Mouse (Mus musculus) ovary, adult 18-20 months (tissue): Measurements from ENCODE around the gene Defb26.
A peak's percentile ranks its signal among the peaks of the same experiment; 100 is the strongest.

Experiments
- DNase-seq: peaks from one replicate; pipeline ENCODE4 v3.0.0; 2022; ENCODE audit warnings: low spot score, mixed read lengths

The Defb26 gene

GRCm38 (mm10) chr2:152511592-152511991, at the start of gene Defb26:
Defb26 (minus strand) TSS chr2:152511692.
- DNase-seq: no peak

DNA sequence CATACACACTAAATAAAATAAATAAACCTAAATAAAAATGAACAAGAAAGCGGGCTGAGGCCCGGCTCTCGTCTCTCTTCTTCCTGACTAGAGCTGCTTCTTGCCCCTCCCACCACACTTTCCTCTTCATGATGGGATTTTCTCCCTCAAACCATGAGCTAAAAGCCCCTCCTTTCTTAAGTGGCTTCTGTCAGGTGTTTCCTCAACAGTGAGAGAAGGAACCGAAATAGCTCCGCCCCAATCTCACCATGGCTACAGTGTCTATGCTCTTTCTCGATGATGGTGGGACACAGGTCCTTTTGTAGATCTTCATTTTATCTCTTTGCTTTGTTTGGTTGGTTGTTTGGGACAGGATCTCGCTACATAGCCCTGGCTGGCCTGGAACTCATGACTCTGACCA, 45.2 kb upstream of the Defb26 start:
- DNase-seq: no peak

DNA sequence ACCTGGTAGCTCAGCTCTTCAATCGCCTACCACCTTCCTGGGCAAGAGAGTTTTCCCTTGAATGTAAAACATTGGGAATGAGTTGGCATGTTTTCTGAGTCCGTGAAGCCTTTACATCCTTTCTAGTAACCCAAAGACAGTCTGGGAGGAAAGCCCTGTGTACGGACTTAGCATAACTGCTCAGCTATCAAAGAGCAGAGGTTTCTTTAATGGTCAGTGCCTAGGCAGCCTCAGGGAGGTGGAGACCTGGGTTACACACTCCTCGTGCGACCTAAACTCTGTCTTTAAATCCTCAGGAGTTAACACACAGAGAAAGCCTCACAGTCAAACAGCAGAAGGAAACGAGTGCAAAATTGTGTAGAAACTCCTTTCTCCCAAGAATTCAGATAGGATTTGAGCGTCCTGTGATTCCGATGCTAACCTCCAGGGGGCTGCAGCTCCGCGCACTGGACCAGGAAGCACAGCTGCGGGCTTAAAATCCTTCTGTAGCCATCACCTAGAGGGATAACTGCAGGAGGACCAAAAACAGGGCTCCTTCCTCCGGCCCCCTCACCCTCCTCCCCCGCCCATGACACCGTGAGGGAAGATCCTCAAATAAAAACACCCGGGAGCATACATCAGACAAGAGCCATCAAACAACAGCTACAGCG, 42.4 kb upstream of the Defb26 start:
- peak; percentile 14 for DNase-seq

DNA sequence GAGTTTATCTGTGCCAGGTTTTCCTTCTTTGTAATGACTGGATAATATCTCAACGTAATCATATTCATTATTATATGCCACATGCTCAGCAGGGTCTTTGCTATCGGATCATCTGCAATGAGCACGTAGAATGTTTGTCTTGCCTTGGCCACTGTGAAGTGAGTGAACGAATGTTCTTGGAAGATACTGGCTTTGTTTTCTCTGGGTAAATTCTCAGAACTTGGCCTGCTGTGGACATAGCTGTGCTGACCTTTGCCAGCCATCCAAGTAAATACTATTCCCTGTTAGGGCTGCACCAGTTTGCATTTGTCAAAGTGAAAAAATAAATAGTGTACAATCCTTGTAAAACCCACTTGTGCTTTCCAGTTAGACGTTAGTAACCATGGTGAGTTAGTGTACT, 36.6 kb upstream of the Defb26 start:
- DNase-seq: no peak

- DNase-seq: peak; percentile 51
These were observed 33.2 kb upstream of the Defb26 start for GRCm38 (mm10) chr2:152544691-152545090.

GRCm38 (mm10) chr2:152543478-152543877, 32.0 kb upstream of the Defb26 start:
- DNase-seq: no peak

GRCm38 (mm10) chr2:152542897-152543296, 31.4 kb upstream of the Defb26 start:
- DNase-seq: no peak

DNA sequence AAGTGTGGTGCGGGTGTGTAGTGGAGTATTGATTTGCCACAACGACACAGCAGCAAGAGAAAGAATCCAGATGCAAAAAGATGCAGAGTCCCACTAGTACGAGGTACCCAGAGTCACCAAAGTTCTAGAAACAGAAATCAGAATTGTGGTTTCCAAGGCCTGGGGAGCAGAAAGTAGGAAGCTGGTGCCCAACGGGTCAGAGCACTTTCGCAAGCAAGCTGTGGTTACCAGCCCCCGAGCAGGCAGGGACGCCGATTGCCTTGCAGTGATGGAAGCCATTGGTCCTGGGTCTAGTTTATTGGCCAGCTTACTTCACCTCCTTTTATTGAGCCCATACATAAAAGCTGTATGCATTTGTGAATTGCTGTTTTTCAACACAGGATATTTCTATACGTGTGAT, 30.5 kb upstream of the Defb26 start:
- no peak for DNase-seq

- DNase-seq: no peak
These were observed 28.6 kb upstream of the Defb26 start, which contains the start of gene Defb29 for GRCm38 (mm10) chr2:152539944-152540710. Defb29 (minus strand) TSS chr2:152540098.

DNA sequence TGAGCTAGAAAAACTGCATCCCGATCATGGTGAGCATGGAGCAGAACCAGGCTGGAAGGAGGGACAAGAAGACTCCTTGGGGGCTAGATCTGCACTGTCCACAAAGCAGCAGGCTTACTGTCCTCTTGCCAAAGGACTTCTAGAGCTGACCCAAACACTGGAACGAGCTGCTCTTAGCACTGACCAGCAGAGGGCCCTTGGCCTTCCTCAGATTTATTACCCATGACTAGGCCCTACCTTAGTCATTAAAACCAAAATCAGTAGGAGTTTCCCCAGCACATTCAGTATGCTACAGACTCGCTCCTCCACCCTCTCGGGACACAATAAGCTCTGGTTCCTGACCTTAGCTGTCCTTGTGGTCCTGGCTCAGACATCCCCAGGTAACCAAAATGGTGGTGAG, 6.5 kb upstream of the Defb26 start, which contains the start of gene Defb28:
Gene Defb28 (plus strand): TSS at position 275 of the 400 bp plus-strand sequence.
- no peak for DNase-seq

DNA sequence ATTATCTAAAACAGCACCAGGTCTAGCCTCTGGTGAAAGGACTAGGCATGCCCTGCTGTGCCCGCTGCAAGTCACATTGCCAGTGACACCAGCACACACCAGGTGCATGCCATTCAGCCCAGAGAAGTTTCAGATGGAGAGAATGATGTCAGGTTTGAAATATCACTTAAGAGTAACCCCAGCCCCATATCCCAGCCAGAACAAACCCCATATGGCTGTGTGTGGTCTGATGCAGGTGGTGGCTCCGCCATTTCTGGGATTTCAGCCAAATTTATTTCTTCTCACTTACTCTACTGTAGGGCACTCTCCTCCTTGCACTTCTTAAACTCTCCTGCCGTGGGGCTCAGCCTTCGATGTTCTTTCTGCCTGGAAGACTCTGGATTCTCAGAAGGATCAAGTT, 4.6 kb upstream of the Defb26 start:
- no peak for DNase-seq

GRCm38 (mm10) chr2:152503950-152504349, 7.5 kb downstream of the Defb26 start:
- no peak for DNase-seq

GRCm38 (mm10) chr2:152500863-152501229, 10.6 kb downstream of the Defb26 start:
- DNase-seq: no peak

GRCm38 (mm10) chr2:152500204-152500862, 11.2 kb downstream of the Defb26 start:
- DNase-seq: no peak

- no peak for DNase-seq
These were observed 13.5 kb downstream of the Defb26 start for GRCm38 (mm10) chr2:152498020-152498419.

DNA sequence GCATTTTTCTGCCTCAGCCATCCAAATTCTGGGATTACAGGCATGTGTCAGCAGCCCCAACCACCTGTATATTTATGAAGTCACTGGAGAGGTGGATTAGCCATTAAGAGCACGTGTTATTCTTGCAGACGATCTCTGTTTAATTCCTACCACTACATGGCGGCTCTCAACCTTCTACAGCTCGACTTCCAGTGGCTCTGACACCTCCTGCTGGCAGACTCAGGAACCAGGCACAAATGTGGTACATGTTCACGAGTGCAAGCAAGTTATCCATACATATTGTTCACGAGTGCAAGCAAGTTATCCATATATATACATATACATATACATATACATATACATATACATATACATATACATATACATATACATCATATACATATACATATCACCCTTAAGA, 18.3 kb downstream of the Defb26 start:
- no peak for DNase-seq

DNA sequence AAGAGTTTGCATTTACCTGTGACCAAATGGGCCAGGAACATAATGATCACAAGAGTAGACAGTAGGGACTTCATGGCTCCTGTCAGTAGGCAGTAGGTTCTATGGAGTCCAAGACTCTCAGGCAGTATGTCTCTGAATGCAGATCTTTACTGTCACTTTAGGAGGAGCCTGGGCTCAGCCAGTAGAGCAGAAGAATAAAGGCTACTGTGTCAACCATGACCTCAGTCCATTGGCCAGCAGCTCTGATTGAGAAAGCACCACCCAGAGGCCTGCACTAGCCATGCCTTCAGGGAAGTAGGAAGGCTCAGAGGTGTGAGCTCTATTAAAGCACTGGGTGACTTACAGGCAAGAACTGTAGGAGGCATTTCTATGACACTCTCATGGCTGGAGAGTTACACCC, 21.5 kb downstream of the Defb26 start, which contains the start of gene Defb22:
Gene Defb22 (minus strand): TSS at position 101 of the 400 bp plus-strand sequence.
- DNase-seq: no peak

- no peak for DNase-seq
These were observed 24.5 kb downstream of the Defb26 start for GRCm38 (mm10) chr2:152487024-152487423.

DNA sequence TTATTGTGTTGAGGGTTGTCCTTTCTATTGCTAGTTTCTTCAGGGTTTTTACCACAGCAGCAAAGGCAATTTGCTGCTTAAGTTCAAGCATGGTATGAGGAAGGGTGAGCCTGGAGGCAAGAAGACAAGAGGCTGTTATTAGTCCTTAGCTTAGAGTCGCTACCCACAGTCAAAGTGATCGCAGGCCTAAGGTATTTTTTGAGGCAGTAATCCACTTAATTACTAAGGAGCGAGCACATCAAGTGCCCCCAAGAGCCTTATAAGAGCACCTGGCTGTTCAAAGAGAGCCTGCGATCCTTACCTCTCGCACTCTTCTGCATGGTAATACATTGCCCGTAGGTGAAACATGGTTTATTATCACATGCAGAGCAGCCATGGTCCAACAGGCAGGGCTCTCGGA, 29.8 kb downstream of the Defb26 start:
- DNase-seq: no peak

DNA sequence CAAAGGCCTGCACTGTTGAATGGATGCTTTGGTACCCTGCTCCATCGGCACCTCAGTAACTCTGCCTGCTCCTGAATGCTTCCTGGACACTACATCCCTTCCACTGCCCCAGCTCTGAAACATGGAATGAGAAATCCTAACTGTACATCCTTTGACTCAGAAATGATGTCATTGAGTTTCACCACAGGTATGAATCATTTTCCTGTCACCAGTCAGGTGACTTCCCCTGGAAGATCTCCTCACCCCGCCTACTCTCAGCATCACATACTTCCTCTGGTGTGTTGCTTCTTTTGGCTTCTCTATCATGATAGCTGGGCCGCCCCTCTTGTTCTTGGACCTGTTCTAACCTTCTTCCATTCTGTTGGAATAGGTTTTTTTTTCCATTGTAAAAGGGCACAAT, 30.6 kb downstream of the Defb26 start:
- DNase-seq: no peak

- DNase-seq: no peak
These were observed 34.7 kb downstream of the Defb26 start, which contains the start of gene Defb20 for GRCm38 (mm10) chr2:152476763-152477162. Defb20 (plus strand) TSS chr2:152477063.

DNA sequence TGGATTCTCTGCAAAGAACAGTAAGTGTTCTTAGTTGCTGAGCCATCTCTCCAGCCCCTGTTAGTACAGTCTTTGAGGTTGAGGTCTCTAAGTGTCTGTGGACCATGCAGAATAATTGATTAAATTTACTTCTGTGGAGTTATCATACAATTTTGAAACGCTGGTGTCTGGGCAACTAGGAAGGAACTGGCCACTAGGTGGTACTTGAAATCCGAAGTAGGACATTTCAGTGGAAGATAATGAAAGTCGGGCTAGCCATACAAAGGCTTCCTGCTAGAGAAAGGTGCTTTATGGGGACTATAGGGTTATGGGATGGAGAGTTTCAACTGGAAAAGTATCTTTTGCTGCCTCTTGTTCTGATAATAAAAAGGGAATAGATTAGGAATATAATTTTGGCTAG, 39.1 kb downstream of the Defb26 start:
- no peak for DNase-seq

DNA sequence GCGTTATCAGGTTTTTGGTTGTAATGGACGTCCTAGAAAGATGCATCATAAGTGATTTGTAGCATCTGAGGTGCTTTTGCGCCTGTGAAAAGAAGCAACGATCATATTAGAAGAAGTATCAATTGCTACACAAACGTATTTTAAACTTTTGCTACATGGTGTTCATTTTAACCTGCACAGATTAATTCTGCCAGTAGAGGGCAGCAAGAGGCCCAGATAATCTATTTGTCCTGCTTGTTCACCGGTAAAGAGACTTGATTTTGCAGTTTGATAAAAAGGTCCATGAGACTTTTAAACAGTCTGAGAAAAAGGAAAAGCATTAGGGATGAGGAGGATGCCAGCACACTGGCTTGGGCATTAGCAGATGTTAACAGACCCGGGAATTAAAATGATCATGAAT, 40.5 kb downstream of the Defb26 start:
- DNase-seq: no peak
